23 mouse cellular contexts compared by ENCODE assay signal in genomic region chr3:87247292-87247691, GRCm38 (mm10). TPM values are rescaled to one million over a fixed set of nuclear protein-coding genes. Genes with fewer than 3 reads are reported as not detected.
DNase-seq lines count a peak whose midpoint lies in the region; ATAC-seq and TF ChIP-seq lines count a peak whose summit lies in the region.
"Had no signal": no experiment of that assay in that cellular context is flagged by ENCODE, and none has a peak within 500 bp of the region (broad histone marks: within the 10 kb centered on the region; RNA-seq: fewer than 3 reads in every experiment).

No protein-coding gene starts in this region.

- 48% methylated on average over 3 of the region's 3 CpGs for WGBS in forebrain, embryonic 16.5 days
- WGBS in forebrain, embryonic 13.5 days, result 73% methylated on average over 3 of the region's 3 CpGs
- 21% methylated on average over 3 of the region's 3 CpGs for WGBS in heart, postnatal 0 days
- 34% methylated on average over 3 of the region's 3 CpGs for WGBS in heart, adult 2 months

- 0 out of 2 replicates have a peak, but pooled peaks have one; percentile 28 for ATAC-seq in forebrain, embryonic 16.5 days
- ATAC-seq in forebrain, embryonic 13.5 days, result no peak
- ATAC-seq in heart, postnatal 0 days (ENCODE audit: insufficient read depth, low read depth), result no peak
- ATAC-seq: forebrain, embryonic 15.5 days; intestine, embryonic 16.5 days had no signal

- H3K4me1 ChIP-seq in forebrain, embryonic 16.5 days (replicated peaks; ENCODE audit: control insufficient read depth, insufficient read depth, low read length), result no peaks in the 10 kb centered on the region
- H3K4me1 ChIP-seq in forebrain, embryonic 13.5 days, result no peaks in the 10 kb centered on the region
- no peaks in the 10 kb centered on the region for H3K4me1 ChIP-seq in heart, postnatal 0 days (ENCODE audit: control insufficient read depth, insufficient read depth)
- H3K4me1 ChIP-seq in heart, adult 2 months (ENCODE audit: control insufficient read depth, insufficient read depth, low read length), result no peaks in the 10 kb centered on the region
- H3K4me1 ChIP-seq: embryonic facial prominence, embryonic 10.5 days; forebrain, embryonic 15.5 days; hindbrain, embryonic 15.5 days had no signal

- no peaks in the 10 kb centered on the region for H3K79me2 ChIP-seq in heart, adult 2 months (replicated peaks; ENCODE audit: control insufficient read depth, insufficient read depth, low read length)

- TF ChIP-seq CTCF in heart, postnatal 0 days (IDR thresholded peaks at IDR 0.05; ENCODE audit: low read depth), result no peak
- TF ChIP-seq CTCF in heart, adult 2 months (IDR thresholded peaks at IDR 0.05), result no peak

- DNase-seq in heart, postnatal 0 days (ENCODE audit: low spot score), result no peak
- DNase-seq in heart, adult 2 months, result no peak
- peak; percentile 4 for DNase-seq in Muller cell, postnatal 12 days (ENCODE audit: inconsistent ontology term)
- peak; percentile 40 to 80 for DNase-seq in left cerebral cortex, postnatal 25 days (ENCODE audit: low spot score in 2 of 2)
- DNase-seq in cerebellum, postnatal 14 days, result no peak
- DNase-seq in kidney, postnatal 14 days, result no peak
- DNase-seq: adrenal gland, postnatal 10 days; cerebellum, adult 18-20 months; gastrocnemius, postnatal 36 days; heart, postnatal 14 days; midbrain, embryonic 14.5 days; retina, postnatal 1 day; thymus, postnatal 36 days had no signal

- no peak for TF ChIP-seq EP300 in heart, postnatal 0 days (IDR thresholded peaks at IDR 0.05; ENCODE audit: low read depth)
- TF ChIP-seq EP300 in heart, adult 2 months (IDR thresholded peaks at IDR 0.05; ENCODE audit: insufficient read depth, low read depth, low read length), result no peak

- no peak overlapping the region for H3K9ac ChIP-seq in forebrain, embryonic 16.5 days (replicated peaks; ENCODE audit: low read depth, low read length)
- no peak overlapping the region for H3K9ac ChIP-seq in forebrain, embryonic 13.5 days
- H3K9ac ChIP-seq in heart, postnatal 0 days (replicated peaks; ENCODE audit: low read depth, low read length), result no peak overlapping the region; the same call in 1 of the 2 replicates
- H3K9ac ChIP-seq in heart, adult 2 months (ENCODE audit: low read depth, low read length), result no peak overlapping the region
- H3K9ac ChIP-seq: forebrain, embryonic 15.5 days; hindbrain, embryonic 15.5 days; liver, embryonic 14.5 days had no signal

- no peak overlapping the region for H3K27ac ChIP-seq in forebrain, embryonic 16.5 days (ENCODE audit: low read length)
- H3K27ac ChIP-seq in forebrain, embryonic 13.5 days, result no peak overlapping the region
- no peak overlapping the region for H3K27ac ChIP-seq in heart, postnatal 0 days (ENCODE audit: low read depth)
- H3K27ac ChIP-seq in heart, adult 2 months, result no peak overlapping the region
- H3K27ac ChIP-seq: embryonic facial prominence, embryonic 10.5 days; forebrain, embryonic 15.5 days; hindbrain, embryonic 15.5 days; kidney, postnatal 0 days; liver, embryonic 14.5 days; stomach, postnatal 0 days had no signal

- no peak for TF ChIP-seq POLR2A in heart, adult 2 months (IDR thresholded peaks at IDR 0.05; ENCODE audit: insufficient read depth, low read depth, low read length)

- H3K9me3 ChIP-seq in forebrain, embryonic 16.5 days (ENCODE audit: control insufficient read depth, low read length), result no peaks in the 10 kb centered on the region
- H3K9me3 ChIP-seq in forebrain, embryonic 13.5 days (replicated peaks), result no peaks in the 10 kb centered on the region
- no peaks in the 10 kb centered on the region for H3K9me3 ChIP-seq in heart, postnatal 0 days (replicated peaks; ENCODE audit: control insufficient read depth, low read length)
- H3K9me3 ChIP-seq: embryonic facial prominence, embryonic 10.5 days; forebrain, embryonic 15.5 days; hindbrain, embryonic 15.5 days had no signal

- no peaks in the 10 kb centered on the region for H3K36me3 ChIP-seq in forebrain, embryonic 16.5 days (ENCODE audit: control insufficient read depth, insufficient read depth)
- no peaks in the 10 kb centered on the region for H3K36me3 ChIP-seq in forebrain, embryonic 13.5 days (ENCODE audit: poor library complexity, severe bottlenecking)
- H3K36me3 ChIP-seq in heart, postnatal 0 days (replicated peaks; ENCODE audit: control insufficient read depth, insufficient read depth, low read length), result no peaks in the 10 kb centered on the region
- H3K36me3 ChIP-seq in heart, adult 2 months (ENCODE audit: control insufficient read depth, insufficient read depth, low read length), result no peaks in the 10 kb centered on the region
- H3K36me3 ChIP-seq: embryonic facial prominence, embryonic 10.5 days; forebrain, embryonic 15.5 days; hindbrain, embryonic 15.5 days had no signal

- no peaks in the 10 kb centered on the region for H3K27me3 ChIP-seq in forebrain, embryonic 16.5 days (replicated peaks; ENCODE audit: control insufficient read depth, insufficient read depth, low read length)
- no peaks in the 10 kb centered on the region for H3K27me3 ChIP-seq in forebrain, embryonic 13.5 days
- no peaks in the 10 kb centered on the region for H3K27me3 ChIP-seq in heart, postnatal 0 days (ENCODE audit: control insufficient read depth, insufficient read depth, low read length)
- peaks cover under 1% of the 10 kb centered on the region; the same call in 1 of the 2 replicates for H3K27me3 ChIP-seq in heart, adult 2 months (ENCODE audit: control insufficient read depth, insufficient read depth, low read length)
- H3K27me3 ChIP-seq: forebrain, embryonic 15.5 days; hindbrain, embryonic 15.5 days had no signal

- intact Hi-C loops in heart, adult 2 months (cut with DNase I), result no loop called here
- intact Hi-C loops in left cerebral cortex, postnatal 25 days (cut with DNase I), result loop anchor here (5.0 kb wide), 1 partner anchor 60 kb away; no protein-coding TSS in a partner anchor

- no peak overlapping the region for H3K4me2 ChIP-seq in forebrain, embryonic 16.5 days (ENCODE audit: low read length)
- no peak overlapping the region for H3K4me2 ChIP-seq in forebrain, embryonic 13.5 days
- 0 out of 2 replicates have a peak overlapping the region, but pooled peaks have one; percentile 4 for H3K4me2 ChIP-seq in heart, postnatal 0 days (ENCODE audit: low read depth, low read length)
- H3K4me2 ChIP-seq: forebrain, embryonic 15.5 days; hindbrain, embryonic 15.5 days had no signal

- no peak overlapping the region for H3K4me3 ChIP-seq in forebrain, embryonic 16.5 days (replicated peaks; ENCODE audit: low read length)
- no peak overlapping the region for H3K4me3 ChIP-seq in forebrain, embryonic 13.5 days
- H3K4me3 ChIP-seq in heart, postnatal 0 days (ENCODE audit: low read depth, low read length), result no peak overlapping the region
- no peak overlapping the region for H3K4me3 ChIP-seq in heart, adult 2 months
- H3K4me3 ChIP-seq: embryonic facial prominence, embryonic 10.5 days; forebrain, embryonic 15.5 days; hindbrain, embryonic 15.5 days; myocyte had no signal

RNA-seq across cellular contexts. Expression of gene Fcrls, which starts 16.2 kb away (rescaled TPM):
- 9.8 and 12.7 TPM in 2 replicates for polyA plus RNA-seq in forebrain, embryonic 16.5 days (2015; fragmentation: Nextera tagmentation; extraction: Ambion mirVana)
- 5.1 and 5.9 TPM in 2 replicates for polyA plus RNA-seq in forebrain, embryonic 13.5 days (2015; fragmentation: Nextera tagmentation; extraction: Ambion mirVana)
- 2.1 and 6.7 TPM in 2 replicates for total RNA-seq in heart, postnatal 0 days (2014; rRNA removed; ENCODE audit: low replicate concordance)
- 2.4 and 3.3 TPM in 2 replicates for polyA plus RNA-seq in heart, postnatal 0 days (2015; fragmentation: Nextera tagmentation; extraction: Ambion mirVana)
- total RNA-seq in heart, adult 2 months (2021), result 1 to 10 TPM; 6.0 to 8.4 TPM
- 4.7 and 6.1 TPM in 2 replicates for polyA plus RNA-seq in heart, adult 2 months (2012; rRNA removed)
- 10 to 100 TPM; 37.2 to 37.3 TPM for total RNA-seq in left cerebral cortex, postnatal 25 days (2021)
- polyA plus RNA-seq: myocyte had no signal

Comparison
In these comparisons a context has a peak if more than half of its experiments do, and no peak if none do; other contexts are left out.
1. DNase-seq: peak in Muller cell, postnatal 12 days (single experiment) and left cerebral cortex, postnatal 25 days (2 of 2); none in heart, postnatal 0 days (single experiment), heart, adult 2 months (0 of 2), cerebellum, postnatal 14 days (0 of 2) and kidney, postnatal 14 days (single experiment).